Mouse (Mus musculus) heart, postnatal 36 days (tissue): Measurements from ENCODE around the gene Gm15114. TPM values are rescaled to one million over a fixed set of nuclear protein-coding genes. Genes with fewer than 3 reads are reported as not detected.
"Not testable (repeated sequence)": the region's sequence is repeated elsewhere in the genome, so short reads cannot be mapped to it uniquely, and the experiment has no call there.

Source experiments
- DNase-seq, 2 experiments: peaks; one replicate each; pipeline ENCODE4 v3.0.0; 2021 to 2022
- intact Hi-C: fragments of 180-260 bp; cut with DNase I; formaldehyde crosslinking; loops from one replicate; pipeline ENCODE4 v1.15.1; 2025
- total RNA-seq, 2 experiments: library from RNA; stranded (reverse); gene quantifications; 2 replicates each; pipeline ENCODE4 v1.2.3; 2021

The Gm15114 gene
- not detected for total RNA-seq

DNA sequence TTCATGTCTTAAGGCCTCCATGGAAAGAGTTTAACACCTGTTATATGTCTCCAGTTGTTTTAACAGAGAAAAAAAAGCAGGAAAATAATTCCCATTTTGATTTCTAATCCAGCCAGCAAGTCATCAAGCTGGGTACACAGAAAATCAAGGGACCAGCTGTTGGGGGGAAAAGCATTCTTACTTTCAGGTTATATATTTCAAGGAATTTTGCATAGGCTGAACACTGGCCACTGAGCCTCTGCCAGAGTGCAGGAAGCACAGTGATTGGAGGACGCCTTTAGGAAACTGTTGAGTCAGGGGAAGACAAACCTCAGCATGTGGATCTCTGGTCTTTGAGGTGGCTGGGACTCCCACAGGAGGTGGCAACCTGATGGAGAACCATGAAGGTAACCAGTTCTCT is at the start of gene Gm15114:
Gm15114 (plus strand) TSS at position 301 of the 400 bp plus-strand sequence.
- intact Hi-C loops, DNase-seq: not testable (repeated sequence)

Other genes with a start within 250 kb of the Gm15114 start
- not detected for gene Gm8334, start 126.2 kb downstream of the Gm15114 start, total RNA-seq
- not detected for gene Gm15127, start 174.6 kb downstream of the Gm15114 start, total RNA-seq